Mouse (Mus musculus): ENCODE measurements around the gene Tmem238. TPM values are rescaled to one million over a fixed set of nuclear protein-coding genes. Genes with fewer than 3 reads are reported as not detected.

The Tmem238 gene
- polyA plus RNA-seq, 1 experiment from 2014 or later = 70.7 TPM

- no peak for DNase-seq (ENCODE audit: low spot score)
- TF ChIP-seq CTCF (IDR thresholded peaks at IDR 0.05; ENCODE audit: low read depth) (no peak), EP300 (optimal IDR thresholded peaks at IDR 0.05) (no peak)
- Histone ChIP-seq H3K36me3 (ENCODE audit: control insufficient read depth, insufficient read depth, low read length) (no peaks in the 10 kb centered on the region), H3K27ac (replicated peaks) (no peak overlapping the region), H3K9ac (ENCODE audit: low read length) (no peak overlapping the region), H3K4me3 (ENCODE audit: low read depth, low read length) (no peak overlapping the region), H3K9me3 (ENCODE audit: control insufficient read depth, low read length) (no peaks in the 10 kb centered on the region), H3K4me2 (replicated peaks; ENCODE audit: low read depth) (no peak overlapping the region), H3K4me1 (replicated peaks; ENCODE audit: control insufficient read depth, insufficient read depth) (0 out of 2 replicates have a peak, but pooled peaks cover 3% of the 10 kb centered on the region), H3K27me3 (ENCODE audit: control insufficient read depth, insufficient read depth, low read length) (no peaks in the 10 kb centered on the region)
- ATAC-seq (ENCODE audit: low FRiP score, low TSS enrichment) = no peak
- WGBS = 5% methylated on average over 15 of the region's 20 CpGs
Measured at GRCm38 (mm10) chr7:4777851-4778637, 11.4 kb downstream of the Tmem238 start.

GRCm38 (mm10) chr7:4776861-4777830 lies 12.3 kb downstream of the Tmem238 start:
- H3K36me3 ChIP-seq (ENCODE audit: control insufficient read depth, insufficient read depth, low read length) = no peaks in the 10 kb centered on the region
- 0 out of 2 replicates have a peak, but pooled peaks cover 3% of the 10 kb centered on the region for H3K4me1 ChIP-seq (replicated peaks; ENCODE audit: control insufficient read depth, insufficient read depth)
- peak overlapping the region; percentile 70 for H3K4me2 ChIP-seq (replicated peaks; ENCODE audit: low read depth)
- DNase-seq (ENCODE audit: low spot score) (peak; percentile 69), ATAC-seq (ENCODE audit: low FRiP score, low TSS enrichment) (peak; percentile 70)
- H3K27ac ChIP-seq (replicated peaks) = no peak overlapping the region
- TF ChIP-seq CTCF (IDR thresholded peaks at IDR 0.05; ENCODE audit: low read depth) (no peak), EP300 (optimal IDR thresholded peaks at IDR 0.05) (no peak)
- under 1% methylated on average over 29 of the region's 56 CpGs for WGBS
- H3K9me3 ChIP-seq (ENCODE audit: control insufficient read depth, low read length) = no peaks in the 10 kb centered on the region
- peak overlapping the region; percentile 53 for H3K9ac ChIP-seq (ENCODE audit: low read length)
- H3K27me3 ChIP-seq (ENCODE audit: control insufficient read depth, insufficient read depth, low read length) = no peaks in the 10 kb centered on the region
- peak overlapping the region; percentile 43 for H3K4me3 ChIP-seq (ENCODE audit: low read depth, low read length)

GRCm38 (mm10) chr7:4776131-4776530 lies 13.3 kb downstream of the Tmem238 start:
- Histone ChIP-seq H3K4me1 (replicated peaks; ENCODE audit: control insufficient read depth, insufficient read depth) (0 out of 2 replicates have a peak, but pooled peaks cover 3% of the 10 kb centered on the region), H3K9ac (ENCODE audit: low read length) (no peak overlapping the region), H3K27me3 (ENCODE audit: control insufficient read depth, insufficient read depth, low read length) (no peaks in the 10 kb centered on the region), H3K4me2 (replicated peaks; ENCODE audit: low read depth) (no peak overlapping the region), H3K9me3 (ENCODE audit: control insufficient read depth, low read length) (no peaks in the 10 kb centered on the region), H3K4me3 (ENCODE audit: low read depth, low read length) (no peak overlapping the region), H3K36me3 (ENCODE audit: control insufficient read depth, insufficient read depth, low read length) (no peaks in the 10 kb centered on the region), H3K27ac (replicated peaks) (no peak overlapping the region)
- no peak for DNase-seq (ENCODE audit: low spot score)
- 41% methylated on average over 10 of the region's 10 CpGs for WGBS
- no peak for ATAC-seq (ENCODE audit: low FRiP score, low TSS enrichment)
- no peak for TF ChIP-seq EP300 (optimal IDR thresholded peaks at IDR 0.05)

- DNase-seq (ENCODE audit: low spot score) (no peak), ATAC-seq (ENCODE audit: low FRiP score, low TSS enrichment) (peak; percentile 18; the same call in 1 of the 2 replicates)
- H3K4me2 ChIP-seq (replicated peaks; ENCODE audit: low read depth) = no peak within 1 kb of the TSS
- no peaks in the 10 kb centered on the region for H3K27me3 ChIP-seq (ENCODE audit: control insufficient read depth, insufficient read depth, low read length)
- H3K9ac ChIP-seq (ENCODE audit: low read length) = no peak within 1 kb of the TSS
- no peaks in the 10 kb centered on the region for H3K4me1 ChIP-seq (replicated peaks; ENCODE audit: control insufficient read depth, insufficient read depth)
- H3K36me3 ChIP-seq (ENCODE audit: control insufficient read depth, insufficient read depth, low read length) = no peaks in the 10 kb centered on the region
- H3K4me3 ChIP-seq (ENCODE audit: low read depth, low read length) = no peak within 1 kb of the TSS
- no peak for TF ChIP-seq EP300 (optimal IDR thresholded peaks at IDR 0.05)
- no peak for TF ChIP-seq CTCF (IDR thresholded peaks at IDR 0.05; ENCODE audit: low read depth)
- H3K9me3 ChIP-seq (ENCODE audit: control insufficient read depth, low read length) = no peaks in the 10 kb centered on the region
- 67% methylated on average over 4 of the region's 5 CpGs for WGBS
- no peak within 1 kb of the TSS for H3K27ac ChIP-seq (replicated peaks)
Measured at GRCm38 (mm10) chr7:4771202-4771601, 18.3 kb downstream of the Tmem238 start, which contains the start of gene Fam71e2. Gene Fam71e2 (minus strand): TSS chr7:4771302.

- Histone ChIP-seq H3K36me3 (ENCODE audit: control insufficient read depth, insufficient read depth, low read length) (no peaks in the 10 kb centered on the region), H3K4me1 (replicated peaks; ENCODE audit: control insufficient read depth, insufficient read depth) (0 out of 2 replicates have a peak, but pooled peaks cover 3% of the 10 kb centered on the region), H3K4me3 (ENCODE audit: low read depth, low read length) (peak overlapping the region; percentile 10; the same call in 1 of the 2 replicates), H3K4me2 (replicated peaks; ENCODE audit: low read depth) (peak overlapping the region; percentile 38), H3K9me3 (ENCODE audit: control insufficient read depth, low read length) (no peaks in the 10 kb centered on the region), H3K27ac (replicated peaks) (peak overlapping the region; percentile 56; the same call in 1 of the 2 replicates), H3K27me3 (ENCODE audit: control insufficient read depth, insufficient read depth, low read length) (no peaks in the 10 kb centered on the region), H3K9ac (ENCODE audit: low read length) (peak overlapping the region; percentile 5; the same call in 1 of the 2 replicates)
- TF ChIP-seq CTCF (IDR thresholded peaks at IDR 0.05; ENCODE audit: low read depth) (no peak), EP300 (optimal IDR thresholded peaks at IDR 0.05) (no peak)
- ATAC-seq (ENCODE audit: low FRiP score, low TSS enrichment) (no peak), DNase-seq (ENCODE audit: low spot score) (no peak)
- WGBS = 9% methylated on average over 4 of the region's 4 CpGs
Measured at GRCm38 (mm10) chr7:4764946-4765710, 24.3 kb downstream of the Tmem238 start.

Measured in stomach, postnatal 0 days (tissue).